9 mouse cellular contexts compared by ENCODE assay signal in the genomic region with DNA sequence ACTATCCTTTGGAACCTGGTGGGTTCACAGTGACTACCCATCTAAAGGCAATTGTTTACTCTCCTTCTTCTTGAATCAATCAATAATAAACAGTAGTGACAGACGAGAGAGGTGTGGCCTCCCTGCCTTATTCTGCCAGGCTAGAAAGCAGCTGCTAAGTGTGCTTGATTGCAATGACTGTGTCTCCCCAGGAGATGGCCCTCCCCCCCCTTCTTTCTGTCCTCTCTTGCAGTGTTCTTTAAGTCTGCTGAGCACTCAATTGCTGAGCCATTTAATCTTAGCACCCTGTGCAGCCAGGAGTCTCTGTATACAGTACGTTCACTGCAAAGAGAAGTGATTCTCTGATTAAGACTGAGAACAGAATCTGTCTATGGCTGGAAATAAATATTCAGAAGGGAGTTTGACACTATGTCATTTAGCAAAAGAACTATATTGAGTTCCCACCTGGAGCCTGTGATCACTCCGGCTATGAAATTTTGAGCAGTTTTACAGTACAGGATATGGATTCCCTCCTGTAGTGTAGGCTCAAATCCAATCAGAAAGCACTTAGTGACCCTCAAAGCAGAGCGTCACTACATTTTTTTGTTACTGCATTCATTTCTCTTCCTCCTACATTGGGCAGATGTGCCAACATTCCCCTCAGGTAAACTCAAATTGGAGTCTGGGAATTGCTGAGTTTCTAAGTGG. TPM values are rescaled to one million over a fixed set of nuclear protein-coding genes. Genes with fewer than 3 reads are reported as not detected.
A peak's percentile ranks its signal among the peaks of the same experiment; 100 is the strongest.
DNase-seq lines count a peak whose midpoint lies in the region; ATAC-seq and TF ChIP-seq lines count a peak whose summit lies in the region.
"Had no signal": no experiment of that assay in that cellular context is flagged by ENCODE, and none has a peak within 500 bp of the region (broad histone marks: within the 10 kb centered on the region; RNA-seq: fewer than 3 reads in every experiment).

No protein-coding gene starts in this region.

- no peak overlapping the region for H3K9ac ChIP-seq in midbrain, embryonic 14.5 days (replicated peaks; ENCODE audit: low read length)

- intact Hi-C loops in gastrocnemius, postnatal 36 days (cut with DNase I): no loop called here

- no peaks in the 10 kb centered on the region for H3K27me3 ChIP-seq in cerebellum, adult 2 months (ENCODE audit: control insufficient read depth, insufficient read depth, low read length)
- no peaks in the 10 kb centered on the region for H3K27me3 ChIP-seq in midbrain, embryonic 14.5 days (ENCODE audit: control insufficient read depth, insufficient read depth, low read length)

- DNase-seq in cerebellum, adult 2 months: no peak
- DNase-seq in cerebellum, adult 9-11 months: no peak
- peak; percentile 5 for DNase-seq in 3T3-L1 (ENCODE audit: low read depth, low spot score)
- DNase-seq in midbrain, embryonic 14.5 days: peak; percentile 78
- no peak for DNase-seq in c-Kit-positive CD71-positive TER-119-positive erythroid progenitor cells, embryonic 14.5 days (ENCODE audit: low spot score)
- no peak for DNase-seq in layer of hippocampus, postnatal 36 days
- no peak for DNase-seq in gastrocnemius, postnatal 36 days
- DNase-seq: lung, postnatal 14 days had no signal

- TF ChIP-seq POLR2A in cerebellum, adult 2 months (IDR thresholded peaks at IDR 0.05; ENCODE audit: borderline replicate concordance, insufficient read depth, low read length): no peak
- no peak for TF ChIP-seq POLR2A in embryonic fibroblast, embryonic 13.5 days (IDR thresholded peaks at IDR 0.05; ENCODE audit: low read depth, low read length)

- no peaks in the 10 kb centered on the region for H3K4me1 ChIP-seq in cerebellum, adult 2 months (ENCODE audit: control insufficient read depth, insufficient read depth, low read length)
- no peaks in the 10 kb centered on the region for H3K4me1 ChIP-seq in embryonic fibroblast, embryonic 13.5 days (ENCODE audit: control insufficient read depth, insufficient read depth, low read length)
- no peaks in the 10 kb centered on the region for H3K4me1 ChIP-seq in midbrain, embryonic 14.5 days (ENCODE audit: control insufficient read depth, insufficient read depth, low read length)

- H3K4me3 ChIP-seq in cerebellum, adult 2 months (replicated peaks; ENCODE audit: insufficient read depth, low read depth, low read length): no peak overlapping the region
- H3K4me3 ChIP-seq in embryonic fibroblast, embryonic 13.5 days (ENCODE audit: insufficient read depth, low read length): no peak overlapping the region
- no peak overlapping the region for H3K4me3 ChIP-seq in midbrain, embryonic 14.5 days (replicated peaks; ENCODE audit: low read depth, low read length)

- TF ChIP-seq CTCF in cerebellum, adult 2 months (IDR thresholded peaks at IDR 0.05; ENCODE audit: borderline replicate concordance, insufficient read depth, low read depth, low read length): peak; percentile 10; the same call in 1 of the 2 replicates
- TF ChIP-seq CTCF in embryonic fibroblast, embryonic 13.5 days (IDR thresholded peaks at IDR 0.05; ENCODE audit: borderline replicate concordance, insufficient read depth, low read length): 0 out of 2 replicates have a peak, but pooled peaks have one; percentile 9

- ATAC-seq in midbrain, embryonic 14.5 days (ENCODE audit: low FRiP score, low TSS enrichment): peak; percentile 77

- no peaks in the 10 kb centered on the region for H3K36me3 ChIP-seq in midbrain, embryonic 14.5 days (ENCODE audit: control insufficient read depth, insufficient read depth, low read length)

- H3K9me3 ChIP-seq in midbrain, embryonic 14.5 days (ENCODE audit: control insufficient read depth, low read length): no peaks in the 10 kb centered on the region

- no peak overlapping the region for H3K4me2 ChIP-seq in midbrain, embryonic 14.5 days (ENCODE audit: low read length)

- 60% methylated on average over 4 of the region's 4 CpGs for WGBS in cerebellum, adult 2 months
- 66% methylated on average over 4 of the region's 4 CpGs for WGBS in midbrain, embryonic 14.5 days

- H3K27ac ChIP-seq in cerebellum, adult 2 months (ENCODE audit: insufficient read depth, low read length): no peak overlapping the region
- no peak overlapping the region for H3K27ac ChIP-seq in embryonic fibroblast, embryonic 13.5 days (ENCODE audit: insufficient read depth, low read length)
- no peak overlapping the region for H3K27ac ChIP-seq in midbrain, embryonic 14.5 days (replicated peaks; ENCODE audit: low read depth, low read length)

RNA-seq across cellular contexts. Expression of gene Kcnh8, which starts 32.8 kb away (rescaled TPM):
- polyA plus RNA-seq in cerebellum, adult 2 months (2012; rRNA removed): 0.62 and 0.74 TPM in 2 replicates
- polyA plus RNA-seq in embryonic fibroblast, embryonic 13.5 days (2011; ENCODE audit: insufficient read length, low read depth, missing spikeins): not detected in 2 replicates
- polyA plus RNA-seq in midbrain, embryonic 14.5 days (2014; fragmentation: Nextera tagmentation; extraction: Ambion mirVana): 4.7 and 6.5 TPM in 2 replicates
- under 1 TPM; 0.32 to 0.53 TPM for total RNA-seq in layer of hippocampus, postnatal 36 days (2021)
- total RNA-seq in gastrocnemius, postnatal 36 days (2021): not detected

Comparison
In these comparisons a context has a peak if more than half of its experiments do, and no peak if none do; other contexts are left out.
1. DNase-seq: peak in 3T3-L1 (single experiment) and midbrain, embryonic 14.5 days (single experiment); none in cerebellum, adult 2 months (0 of 2), cerebellum, adult 9-11 months (single experiment), c-Kit-positive CD71-positive TER-119-positive erythroid progenitor cells, embryonic 14.5 days (single experiment), layer of hippocampus, postnatal 36 days (0 of 2) and gastrocnemius, postnatal 36 days (0 of 2).